Mouse (Mus musculus): ENCODE measurements around the gene Fcor. TPM values are rescaled to one million over a fixed set of nuclear protein-coding genes. Genes with fewer than 3 reads are reported as not detected.

Fcor gene
- polyA plus RNA-seq, 1 experiment from 2014 or later, result 14.8 TPM

DNA sequence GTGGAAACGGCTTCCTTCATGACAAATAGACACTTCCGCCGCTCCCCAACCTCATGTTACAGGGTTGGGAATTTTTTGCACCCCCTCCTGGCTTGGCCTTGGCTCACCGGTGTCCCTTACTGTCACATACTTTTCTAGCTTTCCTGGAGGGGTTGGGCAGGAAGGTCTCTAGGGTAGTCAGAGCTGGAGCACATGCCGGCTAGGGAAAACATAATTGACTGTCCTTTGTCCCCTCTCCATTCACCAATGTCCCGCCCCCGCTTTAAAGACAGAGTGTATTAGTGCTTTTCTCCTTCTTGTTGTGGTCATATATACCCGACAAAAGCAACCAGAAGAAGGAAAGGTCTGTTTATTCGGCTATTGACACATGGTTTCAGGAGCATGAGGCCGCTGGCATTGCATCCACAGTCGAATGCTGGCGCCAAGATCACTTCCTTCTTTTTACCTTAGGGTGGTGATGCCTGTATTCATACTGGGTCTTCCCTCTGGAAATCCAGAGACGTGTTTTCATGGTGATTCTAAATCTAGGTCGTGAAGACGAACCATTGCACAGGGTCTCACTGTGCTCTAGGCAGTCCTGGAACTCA lies 4.9 kb upstream of the Fcor start:
- peak; percentile 3; the same call in 1 of the 2 replicates for ATAC-seq (ENCODE audit: low FRiP score, low TSS enrichment)
- peaks cover 20% of the 10 kb centered on the region for H3K4me1 ChIP-seq (ENCODE audit: insufficient read depth, low read length)
- H3K4me3 ChIP-seq (ENCODE audit: low read length), result peak overlapping the region; percentile 70
- no peaks in the 10 kb centered on the region for H3K9me3 ChIP-seq (ENCODE audit: low read length)
- 2% methylated on average over 15 of the region's 15 CpGs for WGBS
- peak overlapping the region; percentile 97 for H3K9ac ChIP-seq (replicated peaks; ENCODE audit: low read length)
- peaks cover 28% of the 10 kb centered on the region for H3K36me3 ChIP-seq (ENCODE audit: insufficient read depth, low read length)
- H3K4me2 ChIP-seq (replicated peaks; ENCODE audit: low read depth, low read length), result peak overlapping the region; percentile 81
- peak overlapping the region; percentile 94 for H3K27ac ChIP-seq (ENCODE audit: low read length)
- no peaks in the 10 kb centered on the region for H3K27me3 ChIP-seq (ENCODE audit: insufficient read depth, low read length)

DNA sequence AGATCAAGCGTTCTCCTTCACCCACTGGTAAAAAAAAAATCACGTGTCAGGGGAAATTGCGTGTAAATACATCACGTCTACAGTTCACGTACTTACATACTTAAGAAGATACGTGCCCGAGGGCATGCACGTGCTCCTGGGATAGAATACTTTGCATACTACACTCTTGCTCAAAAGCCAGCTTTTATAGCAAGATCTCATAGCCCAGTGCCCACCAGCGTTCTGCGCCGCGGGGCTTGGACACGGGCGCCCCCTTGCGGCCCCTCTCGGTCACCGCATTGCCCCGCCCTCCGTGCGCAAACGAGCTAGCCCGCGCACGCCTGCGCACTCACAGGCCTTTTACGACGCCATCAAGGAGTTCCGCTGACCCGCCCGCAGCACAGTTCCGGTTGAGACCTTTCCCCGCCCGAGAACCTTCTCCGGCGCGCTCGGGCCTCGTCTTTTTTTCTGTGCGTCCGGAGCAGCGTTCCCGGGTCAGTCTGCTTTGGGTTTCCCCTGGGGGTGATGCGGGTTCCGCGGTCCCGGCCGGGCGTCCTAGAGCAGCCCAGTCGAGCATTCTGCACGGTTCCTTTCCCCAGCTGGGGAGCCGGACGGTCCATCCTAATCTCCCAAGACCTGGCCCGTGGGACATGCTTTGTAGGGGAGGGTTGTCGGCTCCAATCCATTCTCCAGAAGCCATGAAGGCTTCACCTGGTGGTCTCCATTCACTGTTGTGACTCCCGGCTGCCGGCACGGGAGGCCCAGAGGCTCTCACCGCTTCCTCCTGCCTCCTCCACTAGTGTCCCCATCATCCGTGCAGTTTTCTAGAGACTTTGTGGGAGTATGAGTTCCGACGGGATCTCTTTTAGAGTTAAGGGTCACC lies 4.2 kb upstream of the Fcor start, which contains the start of gene Trappc5:
TSS of gene Trappc5 (plus strand) at position 169 of the 862 bp plus-strand sequence.
- WGBS, result under 1% methylated on average over 61 of the region's 61 CpGs
- Histone ChIP-seq H3K27me3 (ENCODE audit: insufficient read depth, low read length) (no peaks in the 10 kb centered on the region), H3K36me3 (ENCODE audit: insufficient read depth, low read length) (peaks cover 27% of the 10 kb centered on the region), H3K9ac (replicated peaks; ENCODE audit: low read length) (peak within 1 kb of the TSS; percentile 97), H3K27ac (ENCODE audit: low read length) (peak within 1 kb of the TSS; percentile 94), H3K9me3 (ENCODE audit: low read length) (no peaks in the 10 kb centered on the region), H3K4me2 (replicated peaks; ENCODE audit: low read depth, low read length) (peak within 1 kb of the TSS; percentile 81), H3K4me1 (ENCODE audit: insufficient read depth, low read length) (peaks cover 22% of the 10 kb centered on the region), H3K4me3 (ENCODE audit: low read length) (peak within 1 kb of the TSS; percentile 70)
- peak; percentile 88 for ATAC-seq (ENCODE audit: low FRiP score, low TSS enrichment)

DNA sequence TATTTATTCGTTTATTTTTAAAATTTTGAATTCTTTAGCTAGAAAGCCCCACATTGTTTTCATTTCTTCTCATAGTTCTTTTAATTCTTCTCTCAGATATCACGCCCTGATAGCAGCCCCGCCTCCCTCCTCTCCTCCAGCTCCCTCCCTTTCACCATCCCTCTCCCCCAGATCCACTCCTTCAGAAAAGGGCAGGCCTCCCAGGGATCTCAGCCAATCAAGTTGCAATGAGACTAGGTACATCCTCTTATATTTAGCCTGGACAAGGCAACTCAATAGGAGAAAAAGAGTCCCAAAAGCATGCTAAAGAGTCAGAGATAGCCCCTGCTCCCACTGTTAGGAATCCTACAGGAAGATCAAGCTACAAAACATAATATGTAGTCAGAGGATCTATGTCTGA lies 2.5 kb upstream of the Fcor start:
- peaks cover 12% of the 10 kb centered on the region for H3K36me3 ChIP-seq (ENCODE audit: insufficient read depth, low read length)
- WGBS, result 55% methylated on average over 3 of the region's 3 CpGs
- H3K9me3 ChIP-seq (ENCODE audit: low read length), result no peaks in the 10 kb centered on the region
- H3K27me3 ChIP-seq (ENCODE audit: insufficient read depth, low read length), result no peaks in the 10 kb centered on the region
- H3K4me2 ChIP-seq (replicated peaks; ENCODE audit: low read depth, low read length), result no peak overlapping the region
- no peak overlapping the region for H3K4me3 ChIP-seq (ENCODE audit: low read length)
- H3K27ac ChIP-seq (ENCODE audit: low read length), result no peak overlapping the region
- H3K4me1 ChIP-seq (ENCODE audit: insufficient read depth, low read length), result peaks cover 22% of the 10 kb centered on the region
- no peak overlapping the region for H3K9ac ChIP-seq (replicated peaks; ENCODE audit: low read length)
- no peak for ATAC-seq (ENCODE audit: low FRiP score, low TSS enrichment)

DNA sequence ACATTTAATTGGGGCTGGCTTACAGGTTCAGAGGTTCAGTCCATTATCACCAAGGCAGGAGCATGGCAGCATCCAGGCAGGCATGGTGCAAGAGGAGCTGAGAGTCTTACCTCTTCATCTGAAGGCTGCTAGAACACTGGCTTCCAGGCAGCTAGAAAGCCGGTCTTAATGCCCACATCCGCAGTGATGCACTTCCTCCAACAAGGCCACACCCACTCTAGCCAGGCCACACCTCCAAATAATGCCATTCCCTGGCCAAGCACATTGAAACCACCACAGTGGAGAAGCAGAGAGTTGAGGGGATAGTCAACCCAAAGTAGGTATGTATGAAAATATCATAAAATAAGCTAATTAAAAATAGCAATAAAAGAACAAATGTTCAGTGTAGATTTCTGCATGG lies 1.8 kb downstream of the Fcor start:
- no peaks in the 10 kb centered on the region for H3K27me3 ChIP-seq (ENCODE audit: insufficient read depth, low read length)
- 78% methylated on average over 2 of the region's 2 CpGs for WGBS
- no peak overlapping the region for H3K4me2 ChIP-seq (replicated peaks; ENCODE audit: low read depth, low read length)
- no peak for ATAC-seq (ENCODE audit: low FRiP score, low TSS enrichment)
- no peak overlapping the region for H3K27ac ChIP-seq (ENCODE audit: low read length)
- H3K4me1 ChIP-seq (ENCODE audit: insufficient read depth, low read length), result peaks cover 6% of the 10 kb centered on the region; the same call in 1 of the 2 replicates
- no peaks in the 10 kb centered on the region for H3K36me3 ChIP-seq (ENCODE audit: insufficient read depth, low read length)
- no peaks in the 10 kb centered on the region for H3K9me3 ChIP-seq (ENCODE audit: low read length)
- no peak overlapping the region for H3K4me3 ChIP-seq (ENCODE audit: low read length)
- no peak overlapping the region for H3K9ac ChIP-seq (replicated peaks; ENCODE audit: low read length)

DNA sequence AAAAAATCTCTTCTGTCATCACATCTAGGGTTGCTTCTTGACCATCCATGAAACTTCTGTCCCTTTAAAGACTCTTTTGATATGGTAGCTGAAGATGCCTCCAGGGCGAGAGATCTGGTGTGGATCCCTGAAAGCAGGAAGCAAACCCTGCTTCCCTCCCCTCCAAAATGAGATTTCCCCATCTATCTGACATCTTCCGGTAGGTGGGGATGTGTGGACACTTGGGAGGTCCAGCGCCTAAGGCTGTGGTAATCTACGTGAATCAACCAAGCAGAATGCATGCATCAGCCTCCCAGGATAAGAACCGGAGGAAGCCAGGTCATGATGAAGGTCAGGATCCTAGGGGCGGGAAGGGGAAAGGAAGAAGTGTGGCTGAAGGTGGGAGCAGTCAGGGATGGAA lies 6.7 kb downstream of the Fcor start, which contains the start of gene Mcemp1:
TSS of gene Mcemp1 (plus strand) at position 248 of the 400 bp plus-strand sequence.
- H3K9ac ChIP-seq (replicated peaks; ENCODE audit: low read length), result no peak within 1 kb of the TSS
- no peak within 1 kb of the TSS for H3K4me3 ChIP-seq (ENCODE audit: low read length)
- no peaks in the 10 kb centered on the region for H3K27me3 ChIP-seq (ENCODE audit: insufficient read depth, low read length)
- H3K4me2 ChIP-seq (replicated peaks; ENCODE audit: low read depth, low read length), result no peak within 1 kb of the TSS
- no peak for ATAC-seq (ENCODE audit: low FRiP score, low TSS enrichment)
- no peaks in the 10 kb centered on the region for H3K4me1 ChIP-seq (ENCODE audit: insufficient read depth, low read length)
- H3K9me3 ChIP-seq (ENCODE audit: low read length), result no peaks in the 10 kb centered on the region
- no peak within 1 kb of the TSS for H3K27ac ChIP-seq (ENCODE audit: low read length)
- H3K36me3 ChIP-seq (ENCODE audit: insufficient read depth, low read length), result no peaks in the 10 kb centered on the region
- 59% methylated on average over 6 of the region's 6 CpGs for WGBS

DNA sequence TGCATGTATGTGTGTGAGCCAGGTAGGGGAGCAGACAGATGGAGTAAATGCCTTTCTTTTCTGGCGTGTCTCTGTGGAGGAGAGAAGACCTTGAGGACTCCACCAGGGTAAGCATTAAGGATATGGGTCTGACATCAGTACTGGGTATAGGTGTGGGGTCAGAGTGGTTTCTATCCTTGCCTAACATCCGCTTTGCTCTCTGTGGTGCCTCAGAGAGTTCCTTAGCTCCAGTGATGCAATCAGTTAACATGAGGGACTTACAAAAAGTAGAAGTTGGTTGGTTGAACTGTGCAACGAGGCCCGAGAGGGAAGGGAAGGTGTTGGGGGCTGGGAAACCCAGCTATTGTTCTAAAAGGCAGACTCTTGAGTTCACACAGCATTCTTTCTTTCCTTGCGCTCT lies 7.8 kb downstream of the Fcor start:
- Histone ChIP-seq H3K36me3 (ENCODE audit: insufficient read depth, low read length) (no peaks in the 10 kb centered on the region), H3K4me2 (replicated peaks; ENCODE audit: low read depth, low read length) (no peak overlapping the region), H3K27me3 (ENCODE audit: insufficient read depth, low read length) (no peaks in the 10 kb centered on the region), H3K27ac (ENCODE audit: low read length) (no peak overlapping the region), H3K9me3 (ENCODE audit: low read length) (no peaks in the 10 kb centered on the region), H3K9ac (replicated peaks; ENCODE audit: low read length) (no peak overlapping the region), H3K4me3 (ENCODE audit: low read length) (no peak overlapping the region), H3K4me1 (ENCODE audit: insufficient read depth, low read length) (no peaks in the 10 kb centered on the region)
- no peak for ATAC-seq (ENCODE audit: low FRiP score, low TSS enrichment)
- 64% methylated on average over 5 of the region's 5 CpGs for WGBS

DNA sequence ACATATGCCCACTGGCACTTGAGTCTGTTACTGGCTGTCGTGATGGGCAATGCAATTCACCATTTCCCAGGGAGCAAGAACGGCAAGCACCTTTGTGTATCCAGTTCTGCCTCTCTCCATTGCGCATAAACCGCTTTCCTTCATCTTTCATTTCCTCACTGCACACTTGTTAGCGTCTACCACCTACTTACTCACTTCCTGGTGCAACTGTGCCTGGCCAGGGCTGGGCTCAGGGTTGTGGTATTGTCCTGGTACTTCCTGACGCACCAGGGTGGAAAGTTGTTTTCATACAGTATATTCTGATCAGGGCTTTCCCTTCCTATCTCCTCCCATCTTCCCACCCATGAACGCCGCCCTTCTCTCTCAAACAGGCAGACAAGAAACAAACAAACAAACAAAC lies 11.3 kb downstream of the Fcor start:
- no peak for ATAC-seq (ENCODE audit: low FRiP score, low TSS enrichment)
- Histone ChIP-seq H3K27me3 (ENCODE audit: insufficient read depth, low read length) (no peaks in the 10 kb centered on the region), H3K4me3 (ENCODE audit: low read length) (no peak overlapping the region), H3K27ac (ENCODE audit: low read length) (no peak overlapping the region), H3K4me2 (replicated peaks; ENCODE audit: low read depth, low read length) (no peak overlapping the region), H3K9ac (replicated peaks; ENCODE audit: low read length) (no peak overlapping the region), H3K36me3 (ENCODE audit: insufficient read depth, low read length) (no peaks in the 10 kb centered on the region), H3K4me1 (ENCODE audit: insufficient read depth, low read length) (no peaks in the 10 kb centered on the region), H3K9me3 (ENCODE audit: low read length) (no peaks in the 10 kb centered on the region)
- WGBS, result 86% methylated on average over 8 of the region's 8 CpGs

DNA sequence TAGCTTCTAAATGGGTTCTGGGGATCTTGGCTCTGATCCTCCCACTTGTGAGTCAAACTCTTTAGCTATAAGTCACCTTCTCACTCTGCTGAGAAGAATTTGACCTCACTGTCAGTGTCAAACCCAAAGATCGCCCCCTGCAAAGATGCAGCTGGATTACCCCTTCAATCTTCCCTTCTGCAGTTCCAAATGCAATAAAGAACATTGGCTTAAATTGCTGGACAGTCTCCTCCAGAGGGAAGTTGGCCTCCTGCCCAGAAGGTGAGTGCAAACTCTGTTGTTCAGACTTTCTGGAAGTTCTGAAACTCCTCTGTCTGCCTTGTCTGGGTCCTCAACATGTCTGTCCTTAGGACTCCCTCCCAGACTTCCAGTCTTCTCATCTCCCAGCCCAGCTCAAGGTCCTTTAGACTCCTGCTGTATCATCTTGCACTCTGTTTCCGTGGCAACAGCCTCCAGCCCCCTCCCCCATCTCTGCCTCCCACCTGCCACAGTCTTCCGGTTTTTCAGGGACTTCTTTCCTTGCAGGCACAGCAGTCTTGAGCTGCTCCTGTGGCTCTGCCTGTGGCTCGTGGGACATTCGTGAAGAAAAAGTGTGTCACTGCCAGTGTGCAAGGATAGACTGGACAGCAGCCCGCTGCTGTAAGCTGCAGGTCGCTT lies 15.3 kb downstream of the Fcor start:
- Histone ChIP-seq H3K27ac (ENCODE audit: low read length) (no peak overlapping the region), H3K4me1 (ENCODE audit: insufficient read depth, low read length) (no peaks in the 10 kb centered on the region), H3K4me3 (ENCODE audit: low read length) (no peak overlapping the region), H3K9me3 (ENCODE audit: low read length) (no peaks in the 10 kb centered on the region), H3K27me3 (ENCODE audit: insufficient read depth, low read length) (no peaks in the 10 kb centered on the region), H3K4me2 (replicated peaks; ENCODE audit: low read depth, low read length) (no peak overlapping the region), H3K9ac (replicated peaks; ENCODE audit: low read length) (no peak overlapping the region), H3K36me3 (ENCODE audit: insufficient read depth, low read length) (no peaks in the 10 kb centered on the region)
- 8% methylated on average over 7 of the region's 7 CpGs for WGBS
- peak; percentile 71; the same call in 1 of the 2 replicates for ATAC-seq (ENCODE audit: low FRiP score, low TSS enrichment)

DNA sequence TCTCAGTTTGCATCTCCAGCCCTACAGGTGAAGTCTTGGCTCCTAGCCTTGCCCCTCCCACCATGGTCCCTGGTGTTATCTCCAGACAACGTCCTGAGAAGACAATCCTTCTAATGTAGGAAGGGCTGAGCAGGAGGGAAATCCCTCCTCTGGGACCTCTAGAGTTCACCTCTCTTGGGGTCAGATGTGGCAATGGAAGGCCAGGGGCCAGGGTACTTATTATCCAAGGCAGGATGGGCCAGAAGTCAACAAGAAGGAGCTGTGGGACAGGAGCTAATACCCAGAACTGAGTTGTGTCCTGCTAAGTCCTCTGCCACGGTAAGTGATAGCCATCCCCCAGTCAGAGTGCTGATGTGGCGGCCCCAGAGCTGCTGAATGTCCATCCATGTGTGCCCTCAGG lies 16.6 kb downstream of the Fcor start, which contains the start of gene Retn:
TSS of gene Retn (plus strand) at position 245 of the 400 bp plus-strand sequence.
- H3K4me3 ChIP-seq (ENCODE audit: low read length), result no peak within 1 kb of the TSS
- no peak within 1 kb of the TSS for H3K27ac ChIP-seq (ENCODE audit: low read length)
- no peaks in the 10 kb centered on the region for H3K36me3 ChIP-seq (ENCODE audit: insufficient read depth, low read length)
- WGBS, result 72% methylated on average over 3 of the region's 3 CpGs
- no peak within 1 kb of the TSS for H3K4me2 ChIP-seq (replicated peaks; ENCODE audit: low read depth, low read length)
- no peaks in the 10 kb centered on the region for H3K27me3 ChIP-seq (ENCODE audit: insufficient read depth, low read length)
- ATAC-seq (ENCODE audit: low FRiP score, low TSS enrichment), result peak; percentile 49
- H3K9ac ChIP-seq (replicated peaks; ENCODE audit: low read length), result no peak within 1 kb of the TSS
- H3K9me3 ChIP-seq (ENCODE audit: low read length), result no peaks in the 10 kb centered on the region
- H3K4me1 ChIP-seq (ENCODE audit: insufficient read depth, low read length), result no peaks in the 10 kb centered on the region

Measured in kidney, embryonic 16.5 days (tissue).